Mouse (Mus musculus) liver, embryonic 12.5 days (tissue): ENCODE measurements around the gene Fryl. TPM values are rescaled to one million over a fixed set of nuclear protein-coding genes. Genes with fewer than 3 reads are reported as not detected.

Source experiments
- ATAC-seq: fragments of 200-750 bp; cut with Nextera tagmentation; 2 replicates; pipeline ENCODE4 v1.8.0; 2017; ENCODE audit warnings: moderate number of reproducible peaks, mild to moderate bottlenecking, moderate library complexity
- H3K27ac ChIP-seq: fragments of 300-500 bp; sonication (generic); 2 replicates; pipeline ENCODE4 v1.5.1; 2016; ENCODE audit warnings: mild to moderate bottlenecking
- H3K27me3 ChIP-seq: fragments of 300-500 bp; sonication (generic); replicated peaks from 2 replicates; pipeline ENCODE4 v1.6.1; 2016; ENCODE audit warnings: mild to moderate bottlenecking, moderate library complexity
- H3K36me3 ChIP-seq: fragments of 300-500 bp; sonication (generic); 2 replicates; pipeline ENCODE4 v1.6.1; 2016; ENCODE audit warnings: mild to moderate bottlenecking, moderate library complexity
- H3K4me1 ChIP-seq: fragments of 300-500 bp; sonication (generic); 2 replicates; pipeline ENCODE4 v1.6.1; 2016
- H3K4me2 ChIP-seq: fragments of 300-500 bp; sonication (generic); 2 replicates; pipeline ENCODE4 v1.6.1; 2016; ENCODE audit warnings: mild to moderate bottlenecking, moderate library complexity
- H3K4me3 ChIP-seq: fragments of 300-500 bp; sonication (generic); 2 replicates; pipeline ENCODE4 v1.5.1; 2016; ENCODE audit warnings: mild to moderate bottlenecking, moderate library complexity
- H3K9ac ChIP-seq: fragments of 300-500 bp; sonication (generic); 2 replicates; pipeline ENCODE4 v1.6.1; 2016; ENCODE audit warnings: mild to moderate bottlenecking, moderate library complexity
- H3K9me3 ChIP-seq: fragments of 300-500 bp; sonication (generic); replicated peaks from 2 replicates; pipeline ENCODE4 v1.6.1; 2016; ENCODE audit warnings: mild to moderate bottlenecking, moderate library complexity
- WGBS: fragments of 180-500 bp; shearing (Covaris S2); methylation state at CpG from one replicate; pipeline ENCODE4 v1.1.7; 2016; ENCODE audit not compliant: insufficient replicate concordance; 5-methylcytosine and 5-hydroxymethylcytosine counted together
- polyA plus RNA-seq: library from polyadenylated mRNA; unstranded; fragments of >200 nt; fragmentation: Nextera tagmentation; extraction: Ambion mirVana; gene quantifications from 2 replicates; pipeline ENCODE4 v1.2.1, GENCODE M21; 2016

Fryl gene
- polyA plus RNA-seq, 1 experiment from 2014 or later = 46.3 TPM

DNA sequence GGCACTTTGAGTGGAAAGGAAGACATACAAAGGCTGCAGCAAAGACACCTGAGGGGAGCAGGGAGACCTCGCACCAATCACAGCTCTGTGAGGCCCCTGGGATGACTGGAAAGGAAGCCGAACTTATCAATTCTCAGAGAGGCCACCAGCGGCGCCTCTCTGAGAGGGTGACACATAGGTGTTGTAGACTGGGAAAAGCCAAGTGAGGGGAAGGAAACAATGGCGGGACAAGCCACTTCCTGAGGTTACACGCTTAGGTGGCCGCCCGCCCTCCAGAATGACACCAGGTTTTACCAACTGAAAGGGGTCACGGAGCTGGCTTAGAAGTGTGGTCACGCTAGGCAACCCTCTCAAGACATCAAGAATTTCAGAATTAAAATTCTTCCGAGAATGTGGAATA is 111.4 kb downstream of the Fryl start:
- no peak overlapping the region for H3K9ac ChIP-seq
- H3K4me2 ChIP-seq = no peak overlapping the region
- WGBS = 53% methylated on average over 11 of the region's 11 CpGs
- no peak overlapping the region for H3K27ac ChIP-seq
- H3K4me3 ChIP-seq = no peak overlapping the region
- ATAC-seq = no peak
- H3K36me3 ChIP-seq = peaks cover 77% of the 10 kb centered on the region
- peaks cover 38% of the 10 kb centered on the region for H3K4me1 ChIP-seq
- H3K9me3 ChIP-seq = no peaks in the 10 kb centered on the region
- no peaks in the 10 kb centered on the region for H3K27me3 ChIP-seq

DNA sequence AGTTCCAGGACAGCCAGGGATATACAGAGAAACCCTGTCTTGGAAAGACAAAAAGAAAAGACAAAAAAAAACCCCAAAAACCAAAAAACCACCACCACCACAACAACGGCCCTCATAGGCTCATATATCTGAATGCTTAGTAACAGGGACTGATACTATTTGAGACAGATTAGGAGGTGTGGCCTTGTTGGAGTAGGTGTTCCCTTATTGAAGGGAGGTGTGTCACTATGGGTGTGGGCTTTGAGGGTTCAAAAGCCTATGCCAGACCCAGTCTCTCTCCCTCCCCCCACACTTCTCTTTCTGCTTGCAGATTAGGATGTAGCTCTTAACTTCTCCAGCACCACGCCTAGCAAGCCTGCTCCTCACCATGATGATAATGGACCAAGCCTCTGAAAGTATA is 114.7 kb downstream of the Fryl start:
- H3K9ac ChIP-seq = no peak overlapping the region
- peaks cover 86% of the 10 kb centered on the region for H3K36me3 ChIP-seq
- 38% methylated on average over 2 of the region's 2 CpGs for WGBS
- no peaks in the 10 kb centered on the region for H3K9me3 ChIP-seq
- ATAC-seq = peak; percentile 87
- no peak overlapping the region for H3K27ac ChIP-seq
- no peaks in the 10 kb centered on the region for H3K27me3 ChIP-seq
- no peak overlapping the region for H3K4me3 ChIP-seq
- no peak overlapping the region for H3K4me2 ChIP-seq
- H3K4me1 ChIP-seq = peaks cover 38% of the 10 kb centered on the region

DNA sequence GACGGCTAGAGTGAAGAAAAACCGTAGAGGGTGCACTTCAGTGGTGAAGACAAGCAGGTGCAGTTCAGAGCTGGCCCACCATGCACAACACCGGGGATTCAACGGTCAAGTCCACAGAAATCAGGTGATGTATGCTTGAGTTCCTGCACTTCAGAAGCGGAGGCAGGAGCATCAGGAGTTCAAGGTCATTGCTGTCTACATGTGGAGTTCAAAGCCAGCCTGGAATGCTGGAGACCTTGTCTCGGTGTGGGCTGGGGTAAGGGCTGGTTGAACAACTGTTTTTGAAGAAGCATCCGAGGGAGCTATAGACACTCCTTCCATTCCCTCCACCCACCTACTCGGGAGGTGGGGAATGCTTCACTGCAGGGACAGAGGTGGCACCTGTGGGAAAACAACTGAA is 115.3 kb downstream of the Fryl start:
- WGBS = 89% methylated on average over 8 of the region's 8 CpGs
- no peak for ATAC-seq
- Histone ChIP-seq H3K27me3 (no peaks in the 10 kb centered on the region), H3K4me3 (no peak overlapping the region), H3K4me2 (no peak overlapping the region), H3K9ac (no peak overlapping the region), H3K36me3 (peaks cover 81% of the 10 kb centered on the region), H3K27ac (no peak overlapping the region), H3K9me3 (no peaks in the 10 kb centered on the region), H3K4me1 (peaks cover 38% of the 10 kb centered on the region)

DNA sequence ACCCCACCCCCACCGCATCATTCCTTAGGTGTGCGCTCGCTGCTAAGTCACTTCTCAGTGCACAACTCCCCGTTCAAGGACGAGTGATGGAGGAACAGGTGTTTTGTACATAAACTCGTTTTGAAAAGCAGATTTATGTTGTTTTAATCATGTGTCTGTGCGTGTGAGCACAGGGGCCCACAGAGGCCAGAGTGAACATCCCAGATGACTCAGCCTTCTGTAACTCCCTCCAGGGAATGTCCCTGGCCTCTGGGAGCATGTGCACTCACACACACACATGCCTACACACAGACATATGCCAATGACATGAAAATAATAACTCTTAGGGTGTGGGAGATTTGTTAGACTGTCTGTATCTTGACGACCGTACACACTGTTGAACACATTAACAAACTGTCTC is 118.9 kb downstream of the Fryl start:
- H3K9ac ChIP-seq = no peak overlapping the region
- H3K36me3 ChIP-seq = peaks cover 70% of the 10 kb centered on the region
- peaks cover 33% of the 10 kb centered on the region for H3K4me1 ChIP-seq
- 79% methylated on average over 9 of the region's 9 CpGs for WGBS
- ATAC-seq = no peak
- no peaks in the 10 kb centered on the region for H3K27me3 ChIP-seq
- no peak overlapping the region for H3K4me2 ChIP-seq
- no peak overlapping the region for H3K4me3 ChIP-seq
- no peaks in the 10 kb centered on the region for H3K9me3 ChIP-seq
- H3K27ac ChIP-seq = no peak overlapping the region

DNA sequence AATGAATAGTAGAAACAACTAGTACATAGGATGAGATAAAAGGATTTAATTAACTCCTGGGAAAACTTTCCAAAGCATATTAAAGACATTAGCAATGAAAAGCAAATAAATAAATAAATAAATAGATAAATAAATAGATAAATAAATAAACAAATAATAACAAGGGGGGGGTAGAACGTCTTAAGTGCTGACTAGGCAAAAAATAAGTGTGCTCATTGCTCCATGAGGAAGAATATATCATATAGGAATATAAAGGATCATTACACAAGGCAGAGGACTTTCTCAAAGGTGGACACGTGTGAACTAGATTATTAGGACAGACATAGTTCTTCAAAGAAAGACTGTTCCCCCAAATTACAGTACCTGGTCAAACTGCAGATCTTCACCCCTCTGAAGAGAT is 120.5 kb downstream of the Fryl start:
- Histone ChIP-seq H3K27ac (no peak overlapping the region), H3K4me3 (no peak overlapping the region), H3K27me3 (no peaks in the 10 kb centered on the region), H3K4me2 (no peak overlapping the region), H3K36me3 (peaks cover 69% of the 10 kb centered on the region), H3K9ac (no peak overlapping the region), H3K4me1 (peaks cover 26% of the 10 kb centered on the region), H3K9me3 (no peaks in the 10 kb centered on the region)
- ATAC-seq = no peak
- 71% methylated on average over 2 of the region's 2 CpGs for WGBS

DNA sequence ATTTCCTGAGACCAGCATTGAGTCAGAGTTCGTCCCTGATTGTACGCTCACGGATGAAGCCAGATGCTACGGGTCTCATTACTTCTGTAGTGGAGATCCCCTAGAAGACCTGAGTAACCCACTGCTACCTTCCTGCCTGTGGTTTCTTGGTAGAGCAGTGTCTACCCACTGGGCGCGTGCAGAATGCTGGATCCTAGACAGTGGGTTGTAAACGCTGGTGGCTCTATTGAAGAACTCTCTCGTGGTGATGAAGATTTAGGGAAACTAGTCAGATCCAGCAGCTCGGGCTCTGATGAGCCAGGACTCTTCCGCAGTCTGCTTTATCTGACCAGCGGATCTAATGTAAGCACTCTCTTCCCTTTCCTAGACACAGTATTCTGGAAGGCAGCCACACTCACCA is 121.3 kb downstream of the Fryl start:
- no peak overlapping the region for H3K4me2 ChIP-seq
- WGBS = 83% methylated on average over 11 of the region's 11 CpGs
- H3K9me3 ChIP-seq = no peaks in the 10 kb centered on the region
- peaks cover 68% of the 10 kb centered on the region for H3K36me3 ChIP-seq
- no peaks in the 10 kb centered on the region for H3K27me3 ChIP-seq
- no peak overlapping the region for H3K27ac ChIP-seq
- no peak overlapping the region for H3K4me3 ChIP-seq
- H3K9ac ChIP-seq = no peak overlapping the region
- peaks cover 33% of the 10 kb centered on the region for H3K4me1 ChIP-seq
- no peak for ATAC-seq

DNA sequence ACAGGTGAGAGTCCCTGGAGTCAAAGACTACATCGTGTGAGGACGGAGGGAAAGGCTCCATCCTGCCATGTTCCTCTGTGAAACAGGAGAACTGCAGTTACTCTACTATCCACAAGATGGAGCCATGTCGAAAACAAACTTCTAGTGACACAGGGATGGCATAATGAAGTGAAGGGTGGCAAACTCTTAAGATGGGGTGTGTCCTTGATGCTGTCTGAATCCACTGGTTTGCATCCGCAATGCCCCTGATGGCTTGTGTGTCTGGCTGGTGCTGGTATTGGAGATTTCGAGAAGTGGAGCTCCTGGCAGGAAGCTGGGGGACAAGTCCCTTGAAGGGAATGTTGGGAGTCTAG is 122.6 kb downstream of the Fryl start:
- peak; percentile 72 for ATAC-seq
- H3K4me3 ChIP-seq = peak overlapping the region; percentile 21; the same call in 1 of the 2 replicates

DNA sequence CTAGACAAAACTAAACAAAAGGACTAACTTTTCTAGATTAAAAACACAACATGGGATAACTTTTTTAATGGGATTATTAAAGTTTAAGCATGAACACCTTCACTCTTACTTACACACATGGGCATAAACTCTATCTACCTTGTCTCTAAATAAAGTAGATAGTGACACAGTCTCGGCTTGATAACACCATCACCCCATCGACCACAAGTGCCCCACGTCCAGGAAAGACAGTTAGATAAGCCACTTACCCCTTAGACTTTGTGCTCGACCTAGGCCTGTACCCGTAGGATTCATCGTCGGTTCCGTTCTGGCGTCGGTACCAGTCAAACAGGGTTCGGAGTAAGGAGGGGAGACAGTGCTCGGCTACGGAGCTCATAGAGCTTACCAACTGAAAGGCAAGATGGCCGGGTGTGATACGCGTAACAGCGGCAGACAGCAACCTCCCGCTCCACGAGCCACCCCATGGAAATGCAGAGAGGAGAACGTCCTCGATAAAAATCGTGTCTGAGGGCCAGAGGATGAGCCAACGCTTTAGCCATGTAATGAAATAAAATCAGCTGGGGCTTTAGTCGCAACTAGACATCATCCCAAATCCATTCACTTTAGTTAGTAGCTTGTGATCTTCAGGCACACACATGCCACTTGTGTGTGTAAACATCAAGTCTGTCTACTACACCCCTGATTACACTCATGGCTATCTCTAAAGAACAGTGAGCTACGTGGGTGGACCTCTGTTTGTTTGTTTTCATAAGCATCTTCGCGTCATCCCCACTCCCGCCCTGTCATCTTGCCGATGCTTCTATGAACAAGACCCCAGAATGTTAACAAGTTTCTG is 123.2 kb downstream of the Fryl start:
- Histone ChIP-seq H3K9ac (peak overlapping the region; percentile 30; the same call in 1 of the 2 replicates), H3K36me3 (peaks cover 70% of the 10 kb centered on the region), H3K4me1 (peaks cover 37% of the 10 kb centered on the region), H3K4me3 (peak overlapping the region; percentile 21; the same call in 1 of the 2 replicates), H3K27ac (peak overlapping the region; percentile 84), H3K4me2 (peak overlapping the region; percentile 53), H3K9me3 (no peaks in the 10 kb centered on the region), H3K27me3 (no peaks in the 10 kb centered on the region)
- 52% methylated on average over 29 of the region's 29 CpGs for WGBS
- ATAC-seq = peak; percentile 85

More for the DNA sequence above, 122.6 kb downstream of the Fryl start:
- peaks cover 37% of the 10 kb centered on the region for H3K4me1 ChIP-seq
- 0 out of 2 replicates have a peak overlapping the region, but pooled peaks have one; percentile 30 for H3K9ac ChIP-seq
- peaks cover 68% of the 10 kb centered on the region for H3K36me3 ChIP-seq
- H3K27ac ChIP-seq = peak overlapping the region; percentile 84
- 37% methylated on average over 5 of the region's 5 CpGs for WGBS
- H3K9me3 ChIP-seq = no peaks in the 10 kb centered on the region
- H3K27me3 ChIP-seq = no peaks in the 10 kb centered on the region
- peak overlapping the region; percentile 53 for H3K4me2 ChIP-seq

DNA sequence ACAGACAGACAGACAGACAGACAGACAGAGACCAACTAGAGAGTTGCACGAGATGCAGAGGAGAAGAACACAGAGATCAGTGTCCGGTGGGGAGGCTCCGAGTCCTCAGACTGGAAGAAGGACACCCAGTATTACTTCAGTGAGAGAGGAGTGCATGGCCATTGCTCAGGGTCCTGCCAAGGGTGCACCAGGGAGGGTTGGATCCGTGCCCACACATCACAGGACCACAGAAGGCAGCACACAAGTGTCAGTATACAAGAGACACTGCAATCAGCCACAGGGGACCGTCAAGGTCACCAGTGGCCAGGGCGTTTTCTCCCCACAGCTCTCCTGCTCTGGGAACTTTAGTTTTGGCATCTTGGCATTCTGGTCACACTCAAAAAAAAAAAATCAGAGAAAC is 125.4 kb downstream of the Fryl start:
- Histone ChIP-seq H3K4me2 (no peak overlapping the region), H3K27ac (peak overlapping the region; percentile 37), H3K9ac (peak overlapping the region; percentile 28), H3K4me1 (peaks cover 37% of the 10 kb centered on the region), H3K9me3 (no peaks in the 10 kb centered on the region), H3K4me3 (no peak overlapping the region), H3K36me3 (peaks cover 79% of the 10 kb centered on the region), H3K27me3 (no peaks in the 10 kb centered on the region)
- 85% methylated on average over 6 of the region's 6 CpGs for WGBS
- no peak for ATAC-seq

DNA sequence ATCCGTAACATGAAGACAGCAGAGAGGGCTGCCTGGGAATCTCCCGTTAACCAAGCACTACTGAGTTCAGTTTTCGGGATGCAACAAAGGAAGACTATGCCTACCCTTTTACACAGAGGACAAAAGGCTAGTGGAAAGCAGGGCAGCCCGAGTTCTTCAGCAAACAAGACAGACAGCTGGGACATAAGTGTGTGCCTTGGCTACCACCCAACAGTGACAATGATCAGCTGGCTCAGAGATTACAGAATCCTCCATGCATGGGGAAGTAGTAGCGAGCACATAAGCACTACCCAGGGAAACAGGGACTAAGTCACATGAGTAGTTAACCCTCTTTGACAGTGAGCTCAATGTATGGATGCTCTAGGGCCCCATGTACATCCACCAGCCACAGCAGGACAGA is 126.5 kb downstream of the Fryl start:
- Histone ChIP-seq H3K4me1 (peaks cover 37% of the 10 kb centered on the region), H3K4me3 (no peak overlapping the region), H3K27me3 (no peaks in the 10 kb centered on the region), H3K4me2 (no peak overlapping the region), H3K9me3 (no peaks in the 10 kb centered on the region), H3K36me3 (peaks cover 82% of the 10 kb centered on the region), H3K27ac (no peak overlapping the region), H3K9ac (no peak overlapping the region)
- ATAC-seq = no peak
- 82% methylated on average over 5 of the region's 5 CpGs for WGBS

DNA sequence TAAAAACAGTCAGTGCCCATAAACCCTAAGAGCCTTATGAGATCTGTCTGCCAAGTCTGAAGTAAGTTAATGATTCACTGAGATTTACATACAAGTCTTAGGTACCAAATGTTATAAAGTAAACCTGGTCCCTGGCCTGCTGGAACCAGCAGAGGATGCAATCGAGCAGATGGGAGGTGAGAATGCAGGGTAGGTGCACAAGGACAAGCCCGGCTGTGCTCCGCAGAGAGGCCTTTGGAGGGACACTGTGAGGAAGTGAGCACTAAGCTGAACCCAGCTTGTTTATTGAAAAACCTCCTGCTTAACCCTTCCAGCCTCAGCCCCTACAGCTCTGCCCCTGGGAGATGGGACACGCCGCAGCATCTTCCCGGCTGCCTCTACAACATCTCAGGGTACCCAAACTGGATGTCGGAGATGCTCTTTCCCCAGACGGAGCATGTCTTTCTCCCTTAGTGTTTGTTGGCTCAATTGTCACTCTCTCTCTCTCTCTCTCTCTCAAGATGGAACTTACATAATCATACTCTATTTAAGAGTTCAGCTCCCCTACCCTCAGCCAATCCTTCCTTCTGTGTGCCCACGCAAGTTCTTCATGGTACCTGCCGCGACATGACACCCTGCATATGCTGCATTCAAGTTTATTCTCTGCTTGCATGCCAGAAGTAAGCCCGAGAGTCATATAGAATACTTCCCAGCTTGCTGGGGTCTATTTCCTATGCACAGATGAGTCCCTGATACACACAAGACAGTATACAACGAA is 136.3 kb downstream of the Fryl start:
- no peaks in the 10 kb centered on the region for H3K27me3 ChIP-seq
- H3K27ac ChIP-seq = no peak overlapping the region
- H3K36me3 ChIP-seq = peaks cover 87% of the 10 kb centered on the region
- H3K4me1 ChIP-seq = 0 out of 2 replicates have a peak, but pooled peaks cover 3% of the 10 kb centered on the region
- H3K4me2 ChIP-seq = no peak overlapping the region
- H3K4me3 ChIP-seq = no peak overlapping the region
- no peak overlapping the region for H3K9ac ChIP-seq
- H3K9me3 ChIP-seq = no peaks in the 10 kb centered on the region
- ATAC-seq = no peak
- WGBS = 87% methylated on average over 13 of the region's 13 CpGs

DNA sequence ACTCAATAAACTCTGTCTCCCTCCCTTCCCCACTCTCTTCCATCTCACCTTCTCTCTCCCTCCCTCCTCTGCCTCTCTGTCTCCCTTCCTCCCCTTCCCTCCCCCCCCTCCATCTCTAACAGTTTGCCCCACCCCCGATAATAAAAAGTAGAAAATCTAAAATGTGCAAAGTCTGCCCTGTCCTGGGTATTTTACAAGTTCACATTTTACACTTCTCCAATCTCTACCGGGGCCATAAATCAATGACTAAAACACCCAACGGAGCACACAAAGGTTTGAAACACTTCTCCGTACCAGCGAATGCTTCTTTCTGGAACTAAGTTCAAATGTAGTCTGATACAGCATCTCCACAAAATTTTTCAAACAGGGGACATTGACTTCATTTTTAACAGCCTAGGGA is 136.9 kb downstream of the Fryl start:
- Histone ChIP-seq H3K27me3 (no peaks in the 10 kb centered on the region), H3K36me3 (peaks cover 87% of the 10 kb centered on the region), H3K4me1 (0 out of 2 replicates have a peak, but pooled peaks cover 3% of the 10 kb centered on the region), H3K4me2 (no peak overlapping the region), H3K27ac (no peak overlapping the region), H3K9me3 (no peaks in the 10 kb centered on the region), H3K4me3 (no peak overlapping the region), H3K9ac (no peak overlapping the region)
- 87% methylated on average over 5 of the region's 5 CpGs for WGBS
- ATAC-seq = no peak
